Mouse (Mus musculus) G1E (cell line): ENCODE data around the gene Kctd14.

ENCODE experiments used
- CTCF ChIP-seq: IDR thresholded peaks from 2 replicates; pipeline ENCODE4 v1.5.1; 2012; ENCODE audit warnings: low read depth, low read length, inconsistent platforms, mixed read lengths
- POLR2AphosphoS5 ChIP-seq: IDR thresholded peaks from 2 replicates; pipeline ENCODE4 v1.6.1; 2012; ENCODE audit warnings: low read depth, low read length, inconsistent platforms; ENCODE audit not compliant: insufficient replicate concordance

DNA sequence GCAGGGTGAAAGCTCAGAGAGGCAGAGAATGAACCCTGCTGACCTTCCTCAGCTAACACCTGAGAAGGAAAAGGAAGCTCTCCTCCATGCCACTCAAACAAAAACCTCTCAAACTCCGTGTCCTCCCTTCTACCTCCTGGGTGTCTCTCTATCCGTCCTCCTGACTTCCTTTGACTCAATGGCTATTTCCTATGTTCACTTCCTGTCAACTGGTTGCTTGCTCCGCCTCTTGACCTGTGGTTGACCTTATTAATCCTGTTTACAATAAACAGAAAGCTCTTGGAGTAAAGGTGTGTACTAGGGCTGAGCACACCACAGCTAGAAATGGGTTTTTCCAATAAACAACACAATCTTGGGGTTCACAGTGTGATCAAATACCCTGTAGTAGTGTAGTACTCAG, 40.0 kb downstream of the Kctd14 start:
- TF ChIP-seq CTCF, result no peak
- no peak for TF ChIP-seq POLR2AphosphoS5
